Comparison of ENCODE assay signal across 8 mouse cellular contexts in genomic region chr8:82774482-82774881, GRCm38 (mm10). TPM values are rescaled to one million over a fixed set of nuclear protein-coding genes. Genes with fewer than 3 reads are reported as not detected.
A peak's percentile ranks its signal among the peaks of the same experiment; 100 is the strongest.
DNase-seq lines count a peak whose midpoint lies in the region; ATAC-seq and TF ChIP-seq lines count a peak whose summit lies in the region.

No protein-coding gene starts in this region.

- H3K36me3 ChIP-seq in kidney, embryonic 16.5 days (ENCODE audit: insufficient read depth, low read length) = peaks cover 21% of the 10 kb centered on the region
- peaks cover 24% of the 10 kb centered on the region for H3K36me3 ChIP-seq in heart, embryonic 15.5 days
- peaks cover 9% of the 10 kb centered on the region for H3K36me3 ChIP-seq in liver, embryonic 14.5 days (replicated peaks; ENCODE audit: control insufficient read depth, insufficient read depth, low read depth)
- H3K36me3 ChIP-seq in thymus, adult 2 months (ENCODE audit: control insufficient read depth, insufficient read depth, low read length) = peaks cover 25% of the 10 kb centered on the region

- WGBS in kidney, embryonic 16.5 days = 11% methylated on average over 6 of the region's 6 CpGs
- WGBS in heart, embryonic 15.5 days = 46% methylated on average over 6 of the region's 6 CpGs
- WGBS in liver, embryonic 14.5 days (ENCODE audit: insufficient replicate concordance) = 42% methylated on average over 6 of the region's 6 CpGs
- 30% methylated on average over 6 of the region's 6 CpGs for WGBS in thymus, adult 2 months

- H3K27ac ChIP-seq in kidney, embryonic 16.5 days (ENCODE audit: low read length) = peak overlapping the region; percentile 68
- peak overlapping the region; percentile 85; the same call in 1 of the 2 replicates for H3K27ac ChIP-seq in heart, embryonic 15.5 days
- no peak overlapping the region for H3K27ac ChIP-seq in liver, embryonic 14.5 days
- peak overlapping the region; percentile 40; the same call in 1 of the 2 replicates for H3K27ac ChIP-seq in thymus, adult 2 months (ENCODE audit: control insufficient read depth, insufficient read depth, low read length)

- no peak for TF ChIP-seq CTCF in liver, embryonic 14.5 days (IDR thresholded peaks at IDR 0.05; ENCODE audit: low read depth)
- no peak for TF ChIP-seq CTCF in thymus, adult 2 months (IDR thresholded peaks at IDR 0.05; ENCODE audit: borderline replicate concordance, control insufficient read depth, extremely low read depth, insufficient read depth, low read length, poor library complexity)

- 0 out of 2 replicates have a peak, but pooled peaks cover 3% of the 10 kb centered on the region for H3K9me3 ChIP-seq in kidney, embryonic 16.5 days (ENCODE audit: low read length)
- no peaks in the 10 kb centered on the region for H3K9me3 ChIP-seq in heart, embryonic 15.5 days (replicated peaks)
- H3K9me3 ChIP-seq in liver, embryonic 14.5 days (ENCODE audit: control insufficient read depth, low read length) = no peaks in the 10 kb centered on the region

- no peak for DNase-seq in kidney, adult 8-10 months
- DNase-seq in R1 (ENCODE audit: low read depth, low spot score) = peak; percentile 18
- no peak for DNase-seq in liver, embryonic 14.5 days (ENCODE audit: low read depth in 3 of 3, low spot score in 3 of 3)
- DNase-seq in thymus, adult 2 months = peak; percentile 30
- DNase-seq in embryo, embryonic 10 days (ENCODE audit: low spot score) = no peak
- DNase-seq in adrenal gland, postnatal 4 days (ENCODE audit: low spot score in 2 of 2) = no peak

- TF ChIP-seq POLR2A in thymus, adult 2 months (IDR thresholded peaks at IDR 0.05; ENCODE audit: control insufficient read depth, extremely low read depth, insufficient read depth, low read length, poor library complexity) = no peak

- H3K27me3 ChIP-seq in kidney, embryonic 16.5 days (ENCODE audit: insufficient read depth, low read length) = no peaks in the 10 kb centered on the region
- no peaks in the 10 kb centered on the region for H3K27me3 ChIP-seq in heart, embryonic 15.5 days
- H3K27me3 ChIP-seq in liver, embryonic 14.5 days (ENCODE audit: control insufficient read depth, insufficient read depth, low read length) = no peaks in the 10 kb centered on the region
- no peaks in the 10 kb centered on the region for H3K27me3 ChIP-seq in thymus, adult 2 months (ENCODE audit: control insufficient read depth, insufficient read depth, low read length)

- peak overlapping the region; percentile 90 for H3K9ac ChIP-seq in kidney, embryonic 16.5 days (replicated peaks; ENCODE audit: low read length)
- peak overlapping the region; percentile 93 for H3K9ac ChIP-seq in heart, embryonic 15.5 days
- peak overlapping the region; percentile 46; the same call in 1 of the 2 replicates for H3K9ac ChIP-seq in liver, embryonic 14.5 days (replicated peaks)

- peak overlapping the region; percentile 80 for H3K4me3 ChIP-seq in kidney, embryonic 16.5 days (ENCODE audit: low read length)
- H3K4me3 ChIP-seq in heart, embryonic 15.5 days = peak overlapping the region; percentile 92
- peak overlapping the region; percentile 7 to 86 for H3K4me3 ChIP-seq in liver, embryonic 14.5 days (ENCODE audit: insufficient read depth in 1 of 2, low read depth in 2 of 2, low read length in 2 of 2)
- no peak overlapping the region for H3K4me3 ChIP-seq in thymus, adult 2 months (ENCODE audit: control insufficient read depth, insufficient read depth, low read length)

- H3K4me1 ChIP-seq in kidney, embryonic 16.5 days (ENCODE audit: insufficient read depth, low read length) = peaks cover 11% of the 10 kb centered on the region
- H3K4me1 ChIP-seq in heart, embryonic 15.5 days (replicated peaks) = peaks cover 10% of the 10 kb centered on the region
- peaks cover 2% of the 10 kb centered on the region in 2 experiments; a peak in 2 of 4 replicates for H3K4me1 ChIP-seq in liver, embryonic 14.5 days (replicated peaks; ENCODE audit: control insufficient read depth in 2 of 2, insufficient read depth in 2 of 2, low read length in 1 of 2)
- H3K4me1 ChIP-seq in thymus, adult 2 months (replicated peaks; ENCODE audit: control insufficient read depth, insufficient read depth, low read length) = peaks cover 2% of the 10 kb centered on the region

- H3K4me2 ChIP-seq in kidney, embryonic 16.5 days (replicated peaks; ENCODE audit: low read depth, low read length) = peak overlapping the region; percentile 79
- H3K4me2 ChIP-seq in heart, embryonic 15.5 days = peak overlapping the region; percentile 78
- peak overlapping the region; percentile 68 for H3K4me2 ChIP-seq in liver, embryonic 14.5 days (ENCODE audit: low read depth)

- TF ChIP-seq EP300 in liver, embryonic 14.5 days (IDR thresholded peaks at IDR 0.05; ENCODE audit: low read depth) = no peak

- ATAC-seq in kidney, embryonic 16.5 days (ENCODE audit: low FRiP score, low TSS enrichment) = peak; percentile 70
- ATAC-seq in heart, embryonic 15.5 days (replicated peaks; ENCODE audit: insufficient number of reproducible peaks, insufficient read depth, low FRiP score, low read depth) = peak; percentile 42; the same call in 1 of the 2 replicates
- ATAC-seq in liver, embryonic 14.5 days (ENCODE audit: insufficient read depth) = peak; percentile 16; the same call in 1 of the 2 replicates

RNA-seq across cellular contexts. Expression of gene Zfp330, which starts 0.5 kb away (rescaled TPM):
- polyA plus RNA-seq in kidney, embryonic 16.5 days (2015; fragmentation: Nextera tagmentation; extraction: Ambion mirVana) = 74.0 and 75.1 TPM in 2 replicates
- polyA plus RNA-seq in heart, embryonic 15.5 days (2015; fragmentation: Nextera tagmentation; extraction: Ambion mirVana) = 39.2 and 46.2 TPM in 2 replicates
- polyA plus RNA-seq in liver, embryonic 14.5 days (2012; rRNA removed) = 12.0 and 22.1 TPM in 2 replicates
- 24.5 and 26.0 TPM in 2 replicates for polyA plus RNA-seq in liver, embryonic 14.5 days (2014; fragmentation: Nextera tagmentation; extraction: Ambion mirVana)
- polyA plus RNA-seq in thymus, adult 2 months (2012; rRNA removed) = 23.0 and 30.6 TPM in 2 replicates
- 10 to 100 TPM; 54.2 to 59.0 TPM for total RNA-seq in adrenal gland, postnatal 4 days (2021)

Comparison
In these comparisons a context has a peak if more than half of its experiments do, and no peak if none do; other contexts are left out.
1. ATAC-seq: peak in every context shown above with its lines; median percentile 70 in kidney, embryonic 16.5 days; 42 in heart, embryonic 15.5 days; 16 in liver, embryonic 14.5 days.
2. DNase-seq: peak in R1 (single experiment) and thymus, adult 2 months (single experiment); none in kidney, adult 8-10 months (0 of 2), liver, embryonic 14.5 days (0 of 3), embryo, embryonic 10 days (single experiment) and adrenal gland, postnatal 4 days (0 of 2).
3. Peak in every context shown above with its lines, with median percentiles within 50 percentile points of each other: H3K4me2 ChIP-seq and H3K9ac ChIP-seq.